In genomic region chr17:23850028-23850427, GRCm38 (mm10) we compare ENCODE assay signal across 23 mouse cellular contexts. TPM values are rescaled to one million over a fixed set of nuclear protein-coding genes. Genes with fewer than 3 reads are reported as not detected.
DNase-seq lines count a peak whose midpoint lies in the region; ATAC-seq and TF ChIP-seq lines count a peak whose summit lies in the region.
"Had no signal": no experiment of that assay in that cellular context is flagged by ENCODE, and none has a peak within 500 bp of the region (broad histone marks: within the 10 kb centered on the region; RNA-seq: fewer than 3 reads in every experiment).

No protein-coding gene starts in this region.

- H3K27me3 ChIP-seq in intestine, postnatal 0 days (replicated peaks; ENCODE audit: control insufficient read depth, insufficient read depth, low read length): no peaks in the 10 kb centered on the region
- H3K27me3 ChIP-seq in intestine, embryonic 15.5 days (replicated peaks): no peaks in the 10 kb centered on the region
- H3K27me3 ChIP-seq in lung, postnatal 0 days (replicated peaks; ENCODE audit: insufficient read depth, low read length): no peaks in the 10 kb centered on the region
- no peaks in the 10 kb centered on the region for H3K27me3 ChIP-seq in MEL (ENCODE audit: control insufficient read depth in 1 of 2, insufficient read depth in 2 of 2, low read length in 2 of 2)
- H3K27me3 ChIP-seq in small intestine, adult 2 months (ENCODE audit: control insufficient read depth, insufficient read depth, low read length): no peaks in the 10 kb centered on the region
- H3K27me3 ChIP-seq: heart, embryonic 15.5 days; hindbrain, embryonic 12.5 days; lung, embryonic 15.5 days had no signal

- H3K79me2 ChIP-seq in MEL (ENCODE audit: control insufficient read depth, insufficient read depth, low read length, poor library complexity): no peaks in the 10 kb centered on the region

- peak overlapping the region; percentile 81 for H3K27ac ChIP-seq in intestine, postnatal 0 days (ENCODE audit: low read depth, low read length)
- H3K27ac ChIP-seq in intestine, embryonic 15.5 days: no peak overlapping the region
- H3K27ac ChIP-seq in lung, postnatal 0 days (ENCODE audit: low read length): no peak overlapping the region
- no peak overlapping the region for H3K27ac ChIP-seq in MEL (ENCODE audit: control insufficient read depth, low read depth, low read length)
- H3K27ac ChIP-seq in small intestine, adult 2 months (ENCODE audit: insufficient read depth, low read depth, low read length): peak overlapping the region; percentile 89; the same call in 1 of the 2 replicates
- H3K27ac ChIP-seq: forebrain, embryonic 13.5 days; heart, embryonic 15.5 days; hindbrain, embryonic 12.5 days; lung, embryonic 15.5 days had no signal

- H3K36me3 ChIP-seq in intestine, postnatal 0 days (ENCODE audit: control insufficient read depth, insufficient read depth): no peaks in the 10 kb centered on the region
- no peaks in the 10 kb centered on the region for H3K36me3 ChIP-seq in intestine, embryonic 15.5 days
- H3K36me3 ChIP-seq in lung, postnatal 0 days (ENCODE audit: insufficient read depth, low read length): no peaks in the 10 kb centered on the region
- H3K36me3 ChIP-seq in MEL (ENCODE audit: control insufficient read depth in 1 of 2, insufficient read depth in 2 of 2, low read length in 2 of 2): peaks cover 0 to 2% of the 10 kb centered on the region in 2 experiments; a peak in 2 of 4 replicates
- H3K36me3 ChIP-seq in small intestine, adult 2 months (ENCODE audit: control insufficient read depth, insufficient read depth, low read length): no peaks in the 10 kb centered on the region
- H3K36me3 ChIP-seq: heart, embryonic 15.5 days; hindbrain, embryonic 12.5 days; lung, embryonic 15.5 days had no signal

- no peak for DNase-seq in lung, postnatal 0 days (ENCODE audit: low spot score)
- no peak for DNase-seq in lung, adult 18-20 months
- peak; percentile 61 for DNase-seq in MEL (ENCODE audit: low read depth, low spot score)
- no peak for DNase-seq in cerebellum, adult 8-10 months
- DNase-seq: cerebellum, postnatal 25 days; kidney, postnatal 14 days; right cerebral cortex, postnatal 14 days had no signal

- H3K4me2 ChIP-seq in intestine, postnatal 0 days (replicated peaks; ENCODE audit: low read depth): no peak overlapping the region
- no peak overlapping the region for H3K4me2 ChIP-seq in intestine, embryonic 15.5 days (replicated peaks)
- no peak overlapping the region for H3K4me2 ChIP-seq in lung, postnatal 0 days (replicated peaks; ENCODE audit: low read depth, low read length)
- H3K4me2 ChIP-seq: forebrain, embryonic 13.5 days; heart, embryonic 15.5 days; hindbrain, embryonic 12.5 days; lung, embryonic 15.5 days had no signal

- WGBS in intestine, postnatal 0 days: 72% methylated on average over 2 of the region's 2 CpGs
- whole genome bisulfite sequencing in intestine, embryonic 15.5 days: 69% methylated on average over 2 of the region's 2 CpGs
- WGBS in lung, postnatal 0 days: 61% methylated on average over 2 of the region's 2 CpGs
- WGBS in small intestine, adult 2 months: 67% methylated on average over 2 of the region's 2 CpGs

- H3K4me3 ChIP-seq in intestine, postnatal 0 days (ENCODE audit: low read depth, low read length): no peak overlapping the region
- no peak overlapping the region for H3K4me3 ChIP-seq in intestine, embryonic 15.5 days (replicated peaks)
- no peak overlapping the region for H3K4me3 ChIP-seq in lung, postnatal 0 days (ENCODE audit: low read depth, low read length)
- no peak overlapping the region for H3K4me3 ChIP-seq in MEL (ENCODE audit: control insufficient read depth in 1 of 2, insufficient read depth in 1 of 2, low read depth in 2 of 2, low read length in 2 of 2)
- H3K4me3 ChIP-seq in small intestine, adult 2 months (ENCODE audit: low read depth, low read length): no peak overlapping the region
- H3K4me3 ChIP-seq: forebrain, embryonic 13.5 days; heart, embryonic 15.5 days; hindbrain, embryonic 12.5 days; lung, embryonic 15.5 days; megakaryocyte, embryonic 14.5 days had no signal

- peak; percentile 61 for TF ChIP-seq CTCF in intestine, postnatal 0 days (IDR thresholded peaks at IDR 0.05; ENCODE audit: low read depth)
- TF ChIP-seq CTCF in lung, postnatal 0 days (IDR thresholded peaks at IDR 0.05): peak; percentile 40
- peak; percentile 32 to 50 (median 43); a peak in 5 of 6 replicates for TF ChIP-seq CTCF in MEL (IDR thresholded peaks at IDR 0.05 in 2 of 3, conservative IDR thresholded peaks at IDR 0.05 in 1 of 3; ENCODE audit: control insufficient read depth in 1 of 3, insufficient read depth in 1 of 3, low read depth in 2 of 3, low read length in 3 of 3, poor library complexity in 1 of 3, severe bottlenecking in 1 of 3)
- no peak for TF ChIP-seq CTCF in small intestine, adult 2 months (IDR thresholded peaks at IDR 0.05; ENCODE audit: extremely low read depth, insufficient read length, insufficient replicate concordance, low read depth, low read length)

- peak; percentile 34 for TF ChIP-seq RAD21 in MEL (IDR thresholded peaks at IDR 0.05; ENCODE audit: low read depth, low read length)

- no peaks in the 10 kb centered on the region for H3K4me1 ChIP-seq in intestine, postnatal 0 days (replicated peaks; ENCODE audit: control insufficient read depth, insufficient read depth, low read length)
- no peaks in the 10 kb centered on the region for H3K4me1 ChIP-seq in intestine, embryonic 15.5 days (replicated peaks)
- no peaks in the 10 kb centered on the region for H3K4me1 ChIP-seq in lung, postnatal 0 days (ENCODE audit: insufficient read depth, low read depth, low read length)
- H3K4me1 ChIP-seq in MEL (ENCODE audit: control insufficient read depth in 1 of 2, insufficient read depth in 2 of 2, low read length in 2 of 2): peaks cover 2 to 4% of the 10 kb centered on the region in 2 experiments
- H3K4me1 ChIP-seq in small intestine, adult 2 months (ENCODE audit: control insufficient read depth, insufficient read depth, insufficient read length, low read length): peaks cover 13% of the 10 kb centered on the region; the same call in 1 of the 2 replicates
- H3K4me1 ChIP-seq: forebrain, embryonic 13.5 days; hindbrain, embryonic 12.5 days; lung, embryonic 15.5 days had no signal

- H3K9me3 ChIP-seq in intestine, postnatal 0 days (ENCODE audit: control insufficient read depth): no peaks in the 10 kb centered on the region
- H3K9me3 ChIP-seq in intestine, embryonic 15.5 days: no peaks in the 10 kb centered on the region
- no peaks in the 10 kb centered on the region for H3K9me3 ChIP-seq in lung, postnatal 0 days (ENCODE audit: low read length)
- no peaks in the 10 kb centered on the region for H3K9me3 ChIP-seq in MEL (replicated peaks; ENCODE audit: insufficient read depth, low read length)
- H3K9me3 ChIP-seq: forebrain, embryonic 13.5 days; heart, embryonic 15.5 days; hindbrain, embryonic 12.5 days; lung, embryonic 15.5 days had no signal

- H3K9ac ChIP-seq in intestine, postnatal 0 days (ENCODE audit: low read depth, low read length): no peak overlapping the region
- no peak overlapping the region for H3K9ac ChIP-seq in intestine, embryonic 15.5 days
- H3K9ac ChIP-seq in lung, postnatal 0 days (replicated peaks; ENCODE audit: low read depth): no peak overlapping the region
- no peak overlapping the region for H3K9ac ChIP-seq in MEL (ENCODE audit: control insufficient read depth, low read depth, low read length, poor library complexity, severe bottlenecking)
- H3K9ac ChIP-seq: forebrain, embryonic 13.5 days; heart, embryonic 15.5 days; hindbrain, embryonic 12.5 days; lung, embryonic 15.5 days had no signal

- TF ChIP-seq EP300 in lung, postnatal 0 days (IDR thresholded peaks at IDR 0.05): no peak
- no peak for TF ChIP-seq EP300 in MEL (IDR thresholded peaks at IDR 0.05; ENCODE audit: low read depth in 1 of 2, low read length in 2 of 2)

- no peak for ATAC-seq in intestine, postnatal 0 days
- no peak for ATAC-seq in intestine, embryonic 15.5 days
- ATAC-seq in lung, postnatal 0 days: no peak
- ATAC-seq in megakaryocyte, adult 5-6 weeks (ENCODE audit: poor library complexity, severe bottlenecking): no peak
- ATAC-seq: forebrain, embryonic 13.5 days; midbrain, embryonic 16.5 days had no signal

- TF ChIP-seq POLR2A in MEL (IDR thresholded peaks at IDR 0.05; ENCODE audit: control insufficient read depth in 1 of 2, insufficient read depth in 1 of 2, low read depth in 1 of 2, low read length in 2 of 2, poor library complexity in 1 of 2): no peak
- TF ChIP-seq POLR2A in small intestine, adult 2 months (IDR thresholded peaks at IDR 0.05; ENCODE audit: low read depth, low read length): no peak

RNA-seq across cellular contexts. Expression of gene Prss41, which starts 6.1 kb away (rescaled TPM):
- 5.2 and 6.2 TPM in 2 replicates for polyA plus RNA-seq in intestine, postnatal 0 days (2015; fragmentation: Nextera tagmentation; extraction: Ambion mirVana)
- 2.1 and 3.3 TPM in 2 replicates for polyA plus RNA-seq in intestine, embryonic 15.5 days (2015; fragmentation: Nextera tagmentation; extraction: Ambion mirVana)
- 0.40 and 0.63 TPM in 2 replicates for polyA plus RNA-seq in lung, postnatal 0 days (2015; fragmentation: Nextera tagmentation; extraction: Ambion mirVana)
- 2.6 and 3.4 TPM in 2 replicates for total RNA-seq in MEL (2012; rRNA removed)
- 10 to 100 TPM in 1 of 2 experiments, not detected in 1; 12.8 TPM for polyA plus RNA-seq in MEL (2012; ENCODE audit: insufficient read depth in 1 of 2, insufficient read length in 2 of 2, low read depth in 1 of 2, low replicate concordance in 2 of 2, missing spikeins in 1 of 2)
- 0.56 and 3.4 TPM in 2 replicates for polyA plus RNA-seq in small intestine, adult 2 months (2012; rRNA removed)
- not detected in 2 replicates for total RNA-seq in megakaryocyte, adult 5-6 weeks (2015)
- total RNA-seq in megakaryocyte, adult 5-6 weeks (2017): not detected in 2 replicates
- total RNA-seq: granulocyte monocyte progenitor cell, adult 5-6 weeks had no signal

RNA-seq across cellular contexts. Expression of gene Prss32, which starts 6.4 kb away (rescaled TPM):
- 16.2 and 23.1 TPM in 2 replicates for polyA plus RNA-seq in intestine, postnatal 0 days (2015; fragmentation: Nextera tagmentation; extraction: Ambion mirVana)
- polyA plus RNA-seq in intestine, embryonic 15.5 days (2015; fragmentation: Nextera tagmentation; extraction: Ambion mirVana): 5.1 and 9.9 TPM in 2 replicates
- not detected in 2 replicates for polyA plus RNA-seq in lung, postnatal 0 days (2015; fragmentation: Nextera tagmentation; extraction: Ambion mirVana)
- not detected in 2 replicates for total RNA-seq in MEL (2012; rRNA removed)
- polyA plus RNA-seq in MEL (2012; ENCODE audit: insufficient read depth in 1 of 2, insufficient read length in 2 of 2, low read depth in 1 of 2, low replicate concordance in 2 of 2, missing spikeins in 1 of 2): under 1 TPM in 1 of 2 experiments, not detected in 1; 0.71 TPM
- polyA plus RNA-seq in small intestine, adult 2 months (2012; rRNA removed): 166 and 292 TPM in 2 replicates
- total RNA-seq in megakaryocyte, adult 5-6 weeks (2015): not detected in 2 replicates
- total RNA-seq in megakaryocyte, adult 5-6 weeks (2017): not detected in 2 replicates
- total RNA-seq: granulocyte monocyte progenitor cell, adult 5-6 weeks; left cerebral cortex, postnatal 10 days had no signal
- polyA plus RNA-seq: forebrain, embryonic 13.5 days; heart, embryonic 15.5 days; hindbrain, embryonic 12.5 days; limb, embryonic 14.5 days; lung, embryonic 15.5 days; midbrain, embryonic 16.5 days; neural tube, embryonic 11.5 days had no signal

RNA-seq across cellular contexts. Expression of gene Prss33, which starts 14.2 kb away (rescaled TPM):
- not detected in 2 replicates for polyA plus RNA-seq in intestine, postnatal 0 days (2015; fragmentation: Nextera tagmentation; extraction: Ambion mirVana)
- polyA plus RNA-seq in intestine, embryonic 15.5 days (2015; fragmentation: Nextera tagmentation; extraction: Ambion mirVana): 0.14 and 0.20 TPM in 2 replicates
- polyA plus RNA-seq in lung, postnatal 0 days (2015; fragmentation: Nextera tagmentation; extraction: Ambion mirVana): not detected in 2 replicates
- 0.08 and 0.42 TPM in 2 replicates for total RNA-seq in MEL (2012; rRNA removed)
- polyA plus RNA-seq in MEL (2012; ENCODE audit: insufficient read depth in 1 of 2, insufficient read length in 2 of 2, low read depth in 1 of 2, low replicate concordance in 2 of 2, missing spikeins in 1 of 2): 1 to 10 TPM in 1 of 2 experiments, not detected in 1; 1.0 TPM
- polyA plus RNA-seq in small intestine, adult 2 months (2012; rRNA removed): 0.27 and 0.77 TPM in 2 replicates
- total RNA-seq in megakaryocyte, adult 5-6 weeks (2015): not detected in 2 replicates
- not detected in 2 replicates for total RNA-seq in megakaryocyte, adult 5-6 weeks (2017)
- total RNA-seq: granulocyte monocyte progenitor cell, adult 5-6 weeks; layer of hippocampus, postnatal 10 days; left cerebral cortex, postnatal 10 days had no signal
- polyA plus RNA-seq: forebrain, embryonic 13.5 days; heart, embryonic 15.5 days; neural tube, embryonic 11.5 days had no signal

RNA-seq across cellular contexts. Expression of gene Prss21, which starts 17.8 kb away (rescaled TPM):
- not detected in 2 replicates for polyA plus RNA-seq in intestine, postnatal 0 days (2015; fragmentation: Nextera tagmentation; extraction: Ambion mirVana)
- polyA plus RNA-seq in intestine, embryonic 15.5 days (2015; fragmentation: Nextera tagmentation; extraction: Ambion mirVana): not detected in 2 replicates
- not detected in 2 replicates for polyA plus RNA-seq in lung, postnatal 0 days (2015; fragmentation: Nextera tagmentation; extraction: Ambion mirVana)
- total RNA-seq in MEL (2012; rRNA removed): not detected in 2 replicates
- not detected for polyA plus RNA-seq in MEL (2012; ENCODE audit: insufficient read depth in 1 of 2, insufficient read length in 2 of 2, low read depth in 1 of 2, low replicate concordance in 2 of 2, missing spikeins in 1 of 2)
- not detected in 2 replicates for polyA plus RNA-seq in small intestine, adult 2 months (2012; rRNA removed)
- not detected in 2 replicates for total RNA-seq in megakaryocyte, adult 5-6 weeks (2015)
- total RNA-seq in megakaryocyte, adult 5-6 weeks (2017): not detected in 2 replicates
- total RNA-seq: granulocyte monocyte progenitor cell, adult 5-6 weeks; layer of hippocampus, postnatal 10 days; left cerebral cortex, postnatal 10 days had no signal
- polyA plus RNA-seq: forebrain, embryonic 13.5 days; heart, embryonic 15.5 days; hindbrain, embryonic 12.5 days; intestine, embryonic 16.5 days; limb, embryonic 14.5 days; lung, embryonic 15.5 days; midbrain, embryonic 16.5 days; neural tube, embryonic 11.5 days had no signal

RNA-seq across cellular contexts. Expression of gene Elob, which starts 21.1 kb away (rescaled TPM):
- 994 and 1,025 TPM in 2 replicates for polyA plus RNA-seq in intestine, postnatal 0 days (2015; fragmentation: Nextera tagmentation; extraction: Ambion mirVana)
- polyA plus RNA-seq in intestine, embryonic 15.5 days (2015; fragmentation: Nextera tagmentation; extraction: Ambion mirVana): 939 and 946 TPM in 2 replicates
- polyA plus RNA-seq in lung, postnatal 0 days (2015; fragmentation: Nextera tagmentation; extraction: Ambion mirVana): 803 and 893 TPM in 2 replicates
- 453 and 486 TPM in 2 replicates for total RNA-seq in MEL (2012; rRNA removed)
- 100 to 1,000 TPM in 1 of 2 experiments, not detected in 1; 609 TPM for polyA plus RNA-seq in MEL (2012; ENCODE audit: insufficient read depth in 1 of 2, insufficient read length in 2 of 2, low read depth in 1 of 2, low replicate concordance in 2 of 2, missing spikeins in 1 of 2)
- polyA plus RNA-seq in small intestine, adult 2 months (2012; rRNA removed): 352 and 591 TPM in 2 replicates
- total RNA-seq in megakaryocyte, adult 5-6 weeks (2015): 283 and 294 TPM in 2 replicates
- total RNA-seq in megakaryocyte, adult 5-6 weeks (2017): 113 and 140 TPM in 2 replicates

Comparison
In these comparisons a context has a peak if more than half of its experiments do, and no peak if none do; other contexts are left out.
1. H3K27ac ChIP-seq: peak in intestine, postnatal 0 days (single experiment) and small intestine, adult 2 months (single experiment); none in intestine, embryonic 15.5 days (single experiment), lung, postnatal 0 days (single experiment) and MEL (single experiment).